Mouse (Mus musculus) CH12.LX (cell line): Measurements from ENCODE around the gene Ankrd12.

ENCODE experiments used
- CTCF ChIP-seq, 2 experiments: IDR thresholded peaks in 1 of 2; conservative IDR thresholded peaks in 1 of 2; 2 replicates each; pipeline ENCODE4 v1.5.1; 2011 to 2012; ENCODE audit warnings: low read depth in 2 of 2, low read length in 2 of 2, improper control_type of control experiment in 1 of 2, inconsistent platforms in 1 of 2, mild to moderate bottlenecking in 1 of 2, moderate library complexity in 1 of 2
- E2F4 ChIP-seq: IDR thresholded peaks from 2 replicates; pipeline ENCODE4 v1.6.1; 2011; ENCODE audit warnings: low read depth, low read length, improper control_type of control experiment; ENCODE audit not compliant: insufficient replicate concordance
- ELF1 ChIP-seq: IDR thresholded peaks from 2 replicates; pipeline ENCODE4 v1.6.1; 2014; ENCODE audit warnings: low read depth, mild to moderate bottlenecking, inconsistent platforms, low read length, improper control_type of control experiment
- EP300 ChIP-seq: IDR thresholded peaks from 2 replicates; pipeline ENCODE4 v1.6.1; 2011; ENCODE audit warnings: low read length, improper control_type of control experiment
- IRF4 ChIP-seq: IDR thresholded peaks from 2 replicates; pipeline ENCODE4 v1.6.1; 2014; ENCODE audit warnings: low read depth, mild to moderate bottlenecking, inconsistent platforms, low read length, improper control_type of control experiment
- MAX ChIP-seq: IDR thresholded peaks from 2 replicates; pipeline ENCODE4 v1.6.1; 2011; ENCODE audit warnings: low read length, improper control_type of control experiment
- POLR2A ChIP-seq: IDR thresholded peaks from 2 replicates; pipeline ENCODE4 v1.6.1; 2011; ENCODE audit warnings: low read depth, mild to moderate bottlenecking, improper control_type of control experiment, low read length
- RAD21 ChIP-seq: IDR thresholded peaks from 2 replicates; pipeline ENCODE4 v1.6.1; 2011; ENCODE audit warnings: low read depth, mild to moderate bottlenecking, low read length, improper control_type of control experiment, moderate library complexity
- TBP ChIP-seq: conservative IDR thresholded peaks from 2 replicates; pipeline ENCODE4 v1.6.1; 2011; ENCODE audit warnings: low read depth, low read length, improper control_type of control experiment
- TCF12 ChIP-seq: IDR thresholded peaks from 2 replicates; pipeline ENCODE4 v1.6.1; 2014; ENCODE audit warnings: low read depth, mild to moderate bottlenecking, inconsistent platforms, low read length, improper control_type of control experiment
- ZKSCAN1 ChIP-seq: IDR thresholded peaks from 2 replicates; pipeline ENCODE4 v1.6.1; 2012; ENCODE audit warnings: low read depth, inconsistent platforms, low read length, improper control_type of control experiment, borderline replicate concordance
- ZNF384 ChIP-seq: IDR thresholded peaks from 2 replicates; pipeline ENCODE4 v1.6.1; 2012; ENCODE audit warnings: low read depth, low read length, improper control_type of control experiment, inconsistent platforms

GRCm38 (mm10) chr17:65931525-65931924 lies 145.4 kb downstream of the Ankrd12 start:
- no peak for TF ChIP-seq TCF12
- TF ChIP-seq ZKSCAN1 = no peak
- TF ChIP-seq CTCF (conservative IDR thresholded peaks at IDR 0.05 in 1 of 2, IDR thresholded peaks at IDR 0.05 in 1 of 2; ENCODE audit: low read depth in 2 of 2, low read length in 2 of 2) = no peak
- TF ChIP-seq TBP = no peak
- no peak for TF ChIP-seq MAX
- no peak for TF ChIP-seq E2F4
- no peak for TF ChIP-seq EP300
- no peak for TF ChIP-seq ELF1
- TF ChIP-seq IRF4 = no peak
- no peak for TF ChIP-seq POLR2A
- no peak for TF ChIP-seq ZNF384
- no peak for TF ChIP-seq RAD21
